Mouse (Mus musculus): ENCODE measurements around the gene Olfr1480.

Gene Olfr1480

DNA sequence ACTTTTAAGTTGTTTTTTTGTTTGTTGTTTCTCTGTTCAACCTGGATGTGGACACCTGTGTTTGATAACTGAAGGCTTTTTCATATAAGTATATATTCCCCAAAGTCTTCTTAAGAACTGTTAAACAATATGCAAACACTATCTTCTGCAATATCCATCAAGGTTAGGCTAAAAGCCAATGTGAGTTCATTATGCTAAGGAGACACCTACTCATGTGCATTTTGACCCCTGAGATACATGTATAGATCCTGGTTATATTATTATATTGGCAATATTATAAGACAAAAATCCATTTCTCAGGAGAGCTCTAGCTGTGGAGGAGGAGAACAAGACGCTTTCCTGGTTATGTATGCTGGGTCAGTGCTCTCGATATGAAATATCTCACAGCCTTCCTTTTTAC lies at the start of gene Olfr1480:
Gene Olfr1480, plus strand, starts transcription at position 301 of the 400 bp plus-strand sequence.
- no peak for DNase-seq (ENCODE audit: low spot score in 2 of 2)

DNA sequence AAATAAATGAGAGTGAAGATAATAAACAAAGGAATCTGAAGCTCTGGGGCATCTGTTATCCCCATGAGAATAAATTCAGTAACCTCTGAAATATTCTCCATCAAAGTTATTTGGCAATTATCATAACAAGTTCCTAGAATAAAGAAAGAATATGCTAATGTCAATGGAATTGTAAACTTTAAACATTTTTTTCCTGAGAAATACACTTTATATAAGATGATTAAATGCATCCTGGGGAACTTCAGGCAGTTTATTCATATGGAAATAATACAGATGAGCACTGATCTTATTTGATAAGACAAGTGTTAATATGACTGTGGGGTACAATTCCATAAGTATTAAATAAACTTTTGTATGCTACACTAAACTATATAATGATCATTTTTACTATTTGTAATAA lies 47.6 kb upstream of the Olfr1480 start, which contains the start of gene Olfr1475:
Gene Olfr1475, minus strand, starts transcription at position 101 of the 400 bp plus-strand sequence.
- DNase-seq (ENCODE audit: low spot score in 2 of 2) = no peak

DNA sequence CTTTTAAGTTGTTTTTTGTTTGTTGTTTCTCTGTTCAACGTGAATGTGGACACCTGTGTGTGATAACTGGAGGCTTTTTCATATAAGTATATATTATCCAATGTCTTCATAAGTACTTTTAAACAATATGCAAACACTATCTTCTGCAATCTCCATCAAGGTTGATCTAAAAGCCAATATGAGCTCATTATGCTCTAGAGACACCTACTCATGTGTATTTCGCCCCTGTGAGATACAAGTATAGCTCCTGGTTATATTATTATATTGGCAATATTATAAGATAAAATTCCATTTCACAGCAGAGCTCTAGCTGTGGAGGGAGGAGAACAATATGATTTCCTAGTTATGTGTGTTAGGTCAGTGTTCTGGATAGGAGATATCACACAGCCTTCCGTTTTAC lies 27.5 kb upstream of the Olfr1480 start, which contains the start of gene Olfr1477:
Gene Olfr1477, plus strand, starts transcription at position 301 of the 400 bp plus-strand sequence.
- DNase-seq (ENCODE audit: low spot score in 2 of 2) = no peak

Data from left cerebral cortex, adult 9 months (tissue).